Mouse (Mus musculus) CD8-positive naive resting alpha-beta T cell, adult 2 months (primary cell): ENCODE measurements around the gene Abhd2.

Experiments
- DNase-seq, 2 experiments: peaks; one replicate each; pipeline ENCODE4 v3.0.0; 2022; ENCODE audit warnings: low read depth in 2 of 2, low spot score in 2 of 2

Abhd2 gene

GRCm38 (mm10) chr7:79375594-79375993 lies 102.6 kb downstream of the Abhd2 start:
- no peak for DNase-seq

GRCm38 (mm10) chr7:79376516-79377275 lies 103.7 kb downstream of the Abhd2 start:
- no peak for DNase-seq

- DNase-seq: no peak
These were observed 113.6 kb downstream of the Abhd2 start, which contains the start of gene Rlbp1 for GRCm38 (mm10) chr7:79386422-79387133. Rlbp1 (minus strand) TSS chr7:79387048.

- DNase-seq: no peak
These were observed 114.1 kb downstream of the Abhd2 start for GRCm38 (mm10) chr7:79387140-79387539.

GRCm38 (mm10) chr7:79387991-79388390 lies 115.0 kb downstream of the Abhd2 start:
- no peak for DNase-seq

- DNase-seq: no peak
These were observed 115.7 kb downstream of the Abhd2 start for GRCm38 (mm10) chr7:79388671-79389206.

GRCm38 (mm10) chr7:79390141-79390708 lies 117.2 kb downstream of the Abhd2 start:
- no peak for DNase-seq

GRCm38 (mm10) chr7:79391471-79391870 lies 118.5 kb downstream of the Abhd2 start:
- no peak for DNase-seq

- peak; percentile 88 to 95 for DNase-seq
These were observed 119.1 kb downstream of the Abhd2 start, which contains the start of gene Fanci for GRCm38 (mm10) chr7:79391883-79392649. Fanci (plus strand) TSS chr7:79391929.

- DNase-seq: peak; percentile 36 to 52
These were observed 120.0 kb downstream of the Abhd2 start for GRCm38 (mm10) chr7:79392860-79393513.

GRCm38 (mm10) chr7:79393924-79394323 lies 120.9 kb downstream of the Abhd2 start:
- no peak for DNase-seq

GRCm38 (mm10) chr7:79394666-79395065 lies 121.7 kb downstream of the Abhd2 start:
- no peak for DNase-seq

- DNase-seq: no peak
These were observed 122.2 kb downstream of the Abhd2 start for GRCm38 (mm10) chr7:79395186-79395585.

GRCm38 (mm10) chr7:79397446-79397963 lies 124.5 kb downstream of the Abhd2 start:
- DNase-seq: no peak

GRCm38 (mm10) chr7:79398426-79398825 lies 125.4 kb downstream of the Abhd2 start:
- no peak for DNase-seq

- DNase-seq: no peak
These were observed 126.0 kb downstream of the Abhd2 start for GRCm38 (mm10) chr7:79398971-79399370.

- no peak for DNase-seq
These were observed 127.3 kb downstream of the Abhd2 start for GRCm38 (mm10) chr7:79400296-79400695.

GRCm38 (mm10) chr7:79414449-79415375 lies 141.7 kb downstream of the Abhd2 start:
- no peak for DNase-seq
